14 mouse cellular contexts compared by ENCODE assay signal in genomic region chrX:7640785-7641184, GRCm38 (mm10). TPM values are rescaled to one million over a fixed set of nuclear protein-coding genes. Genes with fewer than 3 reads are reported as not detected.
DNase-seq lines count a peak whose midpoint lies in the region; ATAC-seq and TF ChIP-seq lines count a peak whose summit lies in the region.
"Had no signal": no experiment of that assay in that cellular context is flagged by ENCODE, and none has a peak within 500 bp of the region (broad histone marks: within the 10 kb centered on the region; RNA-seq: fewer than 3 reads in every experiment).

No protein-coding gene starts in this region.

- ATAC-seq in liver, embryonic 13.5 days (ENCODE audit: low read depth), result peak; percentile 57

- peak overlapping the region; percentile 23; the same call in 1 of the 2 replicates for H3K4me2 ChIP-seq in liver, embryonic 13.5 days

- H3K4me1 ChIP-seq in liver, embryonic 13.5 days (replicated peaks), result peaks cover 19% of the 10 kb centered on the region

- 0 out of 2 replicates have a peak overlapping the region, but pooled peaks have one; percentile 14 for H3K27ac ChIP-seq in layer of hippocampus, adult 2 months
- no peak overlapping the region for H3K27ac ChIP-seq in liver, embryonic 13.5 days

- no peak overlapping the region for H3K9ac ChIP-seq in liver, embryonic 13.5 days

- H3K9me3 ChIP-seq in liver, embryonic 13.5 days (replicated peaks), result no peaks in the 10 kb centered on the region

- DNase-seq in layer of hippocampus, adult 2 months (ENCODE audit: low spot score in 2 of 2), result no peak
- DNase-seq in layer of hippocampus, postnatal 25 days (ENCODE audit: extremely low spot score in 1 of 2, low spot score in 1 of 2), result no peak
- DNase-seq in cerebellum, postnatal 14 days, result peak; percentile 41 to 47
- DNase-seq in liver, embryonic 13.5 days, result no peak
- DNase-seq in retina, adult 2 months (ENCODE audit: low read depth, low spot score), result peak; percentile 70
- DNase-seq in spleen, adult 12 weeks (ENCODE audit: low spot score), result no peak
- DNase-seq in adrenal gland, adult 2 months, result no peak
- DNase-seq: heart, adult 11 months; heart, postnatal 14 days; thymus, adult 2 months had no signal

- peaks cover 20% of the 10 kb centered on the region for H3K27me3 ChIP-seq in liver, embryonic 13.5 days

- WGBS in liver, embryonic 13.5 days (ENCODE audit: insufficient replicate concordance), result 34% methylated on average over 12 of the region's 12 CpGs

- peak overlapping the region; percentile 30 for H3K4me3 ChIP-seq in layer of hippocampus, adult 2 months
- no peak overlapping the region for H3K4me3 ChIP-seq in liver, embryonic 13.5 days (replicated peaks)

- no peaks in the 10 kb centered on the region for H3K36me3 ChIP-seq in liver, embryonic 13.5 days

- TF ChIP-seq CTCF in layer of hippocampus, adult 2 months (conservative IDR thresholded peaks at IDR 0.05), result no peak

RNA-seq across cellular contexts. Expression of gene Syp, which starts 2.5 kb away (rescaled TPM):
- total RNA-seq in layer of hippocampus, adult 2 months (2021), result 1,000 to 10,000 TPM; 1,738 to 1,877 TPM
- total RNA-seq in layer of hippocampus, postnatal 25 days (2021), result 1,000 to 10,000 TPM; 1,873 to 2,127 TPM
- polyA plus RNA-seq in liver, embryonic 13.5 days (2015; fragmentation: Nextera tagmentation; extraction: Ambion mirVana), result 0.34 and 0.55 TPM in 2 replicates
- 10 to 100 TPM; 34.3 to 81.7 TPM for total RNA-seq in adrenal gland, adult 2 months (2021)
- 20.4 and 21.6 TPM in 2 replicates for polyA plus RNA-seq in adrenal gland, adult 2 months (2012; rRNA removed)

RNA-seq across cellular contexts. Expression of gene Prickle3, which starts 16.3 kb away (rescaled TPM):
- 1 to 10 TPM; 1.0 to 1.1 TPM for total RNA-seq in layer of hippocampus, adult 2 months (2021)
- under 1 TPM; 0.57 to 0.82 TPM for total RNA-seq in layer of hippocampus, postnatal 25 days (2021)
- 0.86 and 0.95 TPM in 2 replicates for polyA plus RNA-seq in liver, embryonic 13.5 days (2015; fragmentation: Nextera tagmentation; extraction: Ambion mirVana)
- total RNA-seq in adrenal gland, adult 2 months (2021), result 10 to 100 TPM in 1 of 2 experiments, 1 to 10 TPM in 1; 10.0 to 12.3 TPM
- polyA plus RNA-seq in adrenal gland, adult 2 months (2012; rRNA removed), result 46.0 and 46.4 TPM in 2 replicates

RNA-seq across cellular contexts. Expression of gene Plp2, which starts 30.4 kb away (rescaled TPM):
- 1 to 10 TPM; 4.9 to 5.4 TPM for total RNA-seq in layer of hippocampus, adult 2 months (2021)
- total RNA-seq in layer of hippocampus, postnatal 25 days (2021), result 1 to 10 TPM; 5.0 to 6.2 TPM
- 28.2 and 32.5 TPM in 2 replicates for polyA plus RNA-seq in liver, embryonic 13.5 days (2015; fragmentation: Nextera tagmentation; extraction: Ambion mirVana)
- total RNA-seq in adrenal gland, adult 2 months (2021), result 10 to 100 TPM; 72.7 to 93.7 TPM
- 87.0 and 88.3 TPM in 2 replicates for polyA plus RNA-seq in adrenal gland, adult 2 months (2012; rRNA removed)

RNA-seq across cellular contexts. Expression of gene Cacna1f, which starts 33.9 kb away (rescaled TPM):
- under 1 TPM in 1 of 2 experiments, not detected in 1; 0.08 TPM for total RNA-seq in layer of hippocampus, adult 2 months (2021)
- not detected for total RNA-seq in layer of hippocampus, postnatal 25 days (2021)
- 0.10 TPM in 1 of 2 replicates, not detected in the other for polyA plus RNA-seq in liver, embryonic 13.5 days (2015; fragmentation: Nextera tagmentation; extraction: Ambion mirVana)
- total RNA-seq in adrenal gland, adult 2 months (2021), result under 1 TPM in 1 of 2 experiments, not detected in 1; 0.07 TPM
- polyA plus RNA-seq in adrenal gland, adult 2 months (2012; rRNA removed), result 0.06 TPM in 1 of 2 replicates, not detected in the other
- total RNA-seq: heart, postnatal 14 days; layer of hippocampus, postnatal 10 days; neutrophil, adult 5-6 weeks had no signal
- polyA plus RNA-seq: embryonic facial prominence, embryonic 11.5 days; kidney, embryonic 14.5 days had no signal

RNA-seq across cellular contexts. Expression of gene Ccdc22, which starts 35.5 kb away (rescaled TPM):
- total RNA-seq in layer of hippocampus, adult 2 months (2021), result 10 to 100 TPM; 25.3 to 25.5 TPM
- 10 to 100 TPM; 20.9 to 25.2 TPM for total RNA-seq in layer of hippocampus, postnatal 25 days (2021)
- 22.3 and 23.4 TPM in 2 replicates for polyA plus RNA-seq in liver, embryonic 13.5 days (2015; fragmentation: Nextera tagmentation; extraction: Ambion mirVana)
- 10 to 100 TPM; 21.3 to 22.4 TPM for total RNA-seq in adrenal gland, adult 2 months (2021)
- polyA plus RNA-seq in adrenal gland, adult 2 months (2012; rRNA removed), result 21.6 and 24.0 TPM in 2 replicates

Comparison
In these comparisons a context has a peak if more than half of its experiments do, and no peak if none do; other contexts are left out.
1. DNase-seq: peak in cerebellum, postnatal 14 days (2 of 2) and retina, adult 2 months (single experiment); none in layer of hippocampus, adult 2 months (0 of 2), layer of hippocampus, postnatal 25 days (0 of 2), liver, embryonic 13.5 days (single experiment), spleen, adult 12 weeks (single experiment) and adrenal gland, adult 2 months (single experiment).
2. RNA of gene Syp, which starts 2.5 kb away (total RNA-seq): 1,873 to 2,127 TPM in layer of hippocampus, postnatal 25 days and 1,738 to 1,877 TPM in layer of hippocampus, adult 2 months; 34.3 to 81.7 TPM in adrenal gland, adult 2 months; every median in the first group is over 10 times any median in the second.
3. RNA of gene Prickle3, which starts 16.3 kb away (total RNA-seq): 10.0 to 12.3 TPM in adrenal gland, adult 2 months; 1.0 to 1.1 TPM in layer of hippocampus, adult 2 months and 0.57 to 0.82 TPM in layer of hippocampus, postnatal 25 days; every median in the first group is over 4 times any median in the second.
4. RNA of gene Plp2, which starts 30.4 kb away (total RNA-seq): 72.7 to 93.7 TPM in adrenal gland, adult 2 months; 5.0 to 6.2 TPM in layer of hippocampus, postnatal 25 days and 4.9 to 5.4 TPM in layer of hippocampus, adult 2 months; every median in the first group is over 10 times any median in the second.